Mouse (Mus musculus): ENCODE data around the gene Xirp1. TPM values are rescaled to one million over a fixed set of nuclear protein-coding genes. Genes with fewer than 3 reads are reported as not detected.

Xirp1 gene
- polyA plus RNA-seq (2015; fragmentation: Nextera tagmentation; extraction: Ambion mirVana): 1.3 and 1.6 TPM in 2 replicates

- H3K9ac ChIP-seq (ENCODE audit: low read length): no peak within 1 kb of the TSS
- H3K4me3 ChIP-seq (ENCODE audit: low read length): no peak within 1 kb of the TSS
- WGBS: 73% methylated on average over 18 of the region's 18 CpGs
- 0 out of 2 replicates have a peak within 1 kb of the TSS, but pooled peaks have one; percentile 6 for H3K27ac ChIP-seq (ENCODE audit: low read length)
- no peaks in the 10 kb centered on the region for H3K9me3 ChIP-seq (ENCODE audit: control insufficient read depth, low read length)
- no peak within 1 kb of the TSS for H3K4me2 ChIP-seq (ENCODE audit: low read depth, low read length)
- peaks cover 4% of the 10 kb centered on the region; the same call in 1 of the 2 replicates for H3K4me1 ChIP-seq (replicated peaks; ENCODE audit: control insufficient read depth, insufficient read depth, low read length)
- no peak for ATAC-seq (ENCODE audit: low read depth)
- H3K36me3 ChIP-seq (ENCODE audit: control insufficient read depth, insufficient read depth, low read length): no peaks in the 10 kb centered on the region
- H3K27me3 ChIP-seq (ENCODE audit: control insufficient read depth, insufficient read depth, low read depth, low read length): no peaks in the 10 kb centered on the region
These were observed at the start of gene Xirp1 for GRCm38 (mm10) chr9:120023086-120023811. Gene Xirp1 (minus strand): TSS chr9:120023598.

GRCm38 (mm10) chr9:120073169-120073568, 49.8 kb upstream of the Xirp1 start:
- Histone ChIP-seq H3K4me1 (replicated peaks; ENCODE audit: control insufficient read depth, insufficient read depth, low read length) (no peaks in the 10 kb centered on the region), H3K4me3 (ENCODE audit: low read length) (no peak overlapping the region), H3K27me3 (ENCODE audit: control insufficient read depth, insufficient read depth, low read depth, low read length) (no peaks in the 10 kb centered on the region), H3K4me2 (ENCODE audit: low read depth, low read length) (no peak overlapping the region), H3K27ac (ENCODE audit: low read length) (no peak overlapping the region), H3K9me3 (ENCODE audit: control insufficient read depth, low read length) (no peaks in the 10 kb centered on the region), H3K36me3 (ENCODE audit: control insufficient read depth, insufficient read depth, low read length) (no peaks in the 10 kb centered on the region), H3K9ac (ENCODE audit: low read length) (no peak overlapping the region)
- ATAC-seq (ENCODE audit: low read depth): peak; percentile 69; the same call in 1 of the 2 replicates
- 18% methylated on average over 3 of the region's 3 CpGs for WGBS

GRCm38 (mm10) chr9:120071251-120071650, 47.9 kb upstream of the Xirp1 start:
- Histone ChIP-seq H3K27ac (ENCODE audit: low read length) (no peak overlapping the region), H3K9me3 (ENCODE audit: control insufficient read depth, low read length) (no peaks in the 10 kb centered on the region), H3K36me3 (ENCODE audit: control insufficient read depth, insufficient read depth, low read length) (no peaks in the 10 kb centered on the region), H3K4me2 (ENCODE audit: low read depth, low read length) (no peak overlapping the region), H3K27me3 (ENCODE audit: control insufficient read depth, insufficient read depth, low read depth, low read length) (no peaks in the 10 kb centered on the region), H3K4me1 (replicated peaks; ENCODE audit: control insufficient read depth, insufficient read depth, low read length) (no peaks in the 10 kb centered on the region), H3K9ac (ENCODE audit: low read length) (no peak overlapping the region), H3K4me3 (ENCODE audit: low read length) (no peak overlapping the region)
- 66% methylated on average over 2 of the region's 2 CpGs for WGBS
- ATAC-seq (ENCODE audit: low read depth): no peak

- Histone ChIP-seq H3K9me3 (ENCODE audit: control insufficient read depth, low read length) (no peaks in the 10 kb centered on the region), H3K36me3 (ENCODE audit: control insufficient read depth, insufficient read depth, low read length) (no peaks in the 10 kb centered on the region), H3K9ac (ENCODE audit: low read length) (no peak within 1 kb of the TSS), H3K27me3 (ENCODE audit: control insufficient read depth, insufficient read depth, low read depth, low read length) (no peaks in the 10 kb centered on the region), H3K4me2 (ENCODE audit: low read depth, low read length) (no peak within 1 kb of the TSS), H3K4me1 (replicated peaks; ENCODE audit: control insufficient read depth, insufficient read depth, low read length) (no peaks in the 10 kb centered on the region), H3K4me3 (ENCODE audit: low read length) (no peak within 1 kb of the TSS), H3K27ac (ENCODE audit: low read length) (no peak within 1 kb of the TSS)
- 76% methylated on average over 11 of the region's 11 CpGs for WGBS
- ATAC-seq (ENCODE audit: low read depth): no peak
These were observed 46.4 kb upstream of the Xirp1 start, which contains the start of gene Cx3cr1 for GRCm38 (mm10) chr9:120069779-120070178. Gene Cx3cr1 (minus strand): TSS chr9:120069879.

GRCm38 (mm10) chr9:120068047-120068446, 44.6 kb upstream of the Xirp1 start:
- no peaks in the 10 kb centered on the region for H3K9me3 ChIP-seq (ENCODE audit: control insufficient read depth, low read length)
- no peaks in the 10 kb centered on the region for H3K36me3 ChIP-seq (ENCODE audit: control insufficient read depth, insufficient read depth, low read length)
- H3K27me3 ChIP-seq (ENCODE audit: control insufficient read depth, insufficient read depth, low read depth, low read length): no peaks in the 10 kb centered on the region
- no peak overlapping the region for H3K27ac ChIP-seq (ENCODE audit: low read length)
- H3K4me1 ChIP-seq (replicated peaks; ENCODE audit: control insufficient read depth, insufficient read depth, low read length): no peaks in the 10 kb centered on the region
- no peak for ATAC-seq (ENCODE audit: low read depth)
- WGBS: 48% methylated on average over 10 of the region's 10 CpGs
- no peak overlapping the region for H3K4me3 ChIP-seq (ENCODE audit: low read length)
- H3K4me2 ChIP-seq (ENCODE audit: low read depth, low read length): no peak overlapping the region
- H3K9ac ChIP-seq (ENCODE audit: low read length): no peak overlapping the region

GRCm38 (mm10) chr9:120067609-120068008, 44.2 kb upstream of the Xirp1 start:
- Histone ChIP-seq H3K9me3 (ENCODE audit: control insufficient read depth, low read length) (no peaks in the 10 kb centered on the region), H3K9ac (ENCODE audit: low read length) (no peak overlapping the region), H3K4me1 (replicated peaks; ENCODE audit: control insufficient read depth, insufficient read depth, low read length) (no peaks in the 10 kb centered on the region), H3K4me2 (ENCODE audit: low read depth, low read length) (no peak overlapping the region), H3K27ac (ENCODE audit: low read length) (no peak overlapping the region), H3K4me3 (ENCODE audit: low read length) (no peak overlapping the region), H3K36me3 (ENCODE audit: control insufficient read depth, insufficient read depth, low read length) (no peaks in the 10 kb centered on the region), H3K27me3 (ENCODE audit: control insufficient read depth, insufficient read depth, low read depth, low read length) (no peaks in the 10 kb centered on the region)
- ATAC-seq (ENCODE audit: low read depth): no peak
- WGBS: 84% methylated on average over 2 of the region's 2 CpGs

- no peak for ATAC-seq (ENCODE audit: low read depth)
These were observed 40.9 kb upstream of the Xirp1 start for GRCm38 (mm10) chr9:120064317-120064716.

GRCm38 (mm10) chr9:120058730-120059129, 35.3 kb upstream of the Xirp1 start:
- no peaks in the 10 kb centered on the region for H3K4me1 ChIP-seq (replicated peaks; ENCODE audit: control insufficient read depth, insufficient read depth, low read length)
- no peak overlapping the region for H3K27ac ChIP-seq (ENCODE audit: low read length)
- no peaks in the 10 kb centered on the region for H3K36me3 ChIP-seq (ENCODE audit: control insufficient read depth, insufficient read depth, low read length)
- no peak overlapping the region for H3K4me3 ChIP-seq (ENCODE audit: low read length)
- no peak overlapping the region for H3K9ac ChIP-seq (ENCODE audit: low read length)
- 57% methylated on average over 3 of the region's 3 CpGs for WGBS
- H3K9me3 ChIP-seq (ENCODE audit: control insufficient read depth, low read length): no peaks in the 10 kb centered on the region
- no peaks in the 10 kb centered on the region for H3K27me3 ChIP-seq (ENCODE audit: control insufficient read depth, insufficient read depth, low read depth, low read length)
- H3K4me2 ChIP-seq (ENCODE audit: low read depth, low read length): no peak overlapping the region
- no peak for ATAC-seq (ENCODE audit: low read depth)

More at GRCm38 (mm10) chr9:120064317-120064716, 40.9 kb upstream of the Xirp1 start:
- 68% methylated on average over 4 of the region's 4 CpGs for whole genome bisulfite sequencing
- H3K4me1 ChIP-seq (replicated peaks; ENCODE audit: control insufficient read depth, insufficient read depth, low read length): no peaks in the 10 kb centered on the region
- no peaks in the 10 kb centered on the region for H3K9me3 ChIP-seq (ENCODE audit: control insufficient read depth, low read length)
- no peak overlapping the region for H3K4me2 ChIP-seq (ENCODE audit: low read depth, low read length)
- H3K27ac ChIP-seq (ENCODE audit: low read length): no peak overlapping the region
- no peak overlapping the region for H3K9ac ChIP-seq (ENCODE audit: low read length)
- no peak overlapping the region for H3K4me3 ChIP-seq (ENCODE audit: low read length)
- no peaks in the 10 kb centered on the region for H3K27me3 ChIP-seq (ENCODE audit: control insufficient read depth, insufficient read depth, low read depth, low read length)
- H3K36me3 ChIP-seq (ENCODE audit: control insufficient read depth, insufficient read depth, low read length): no peaks in the 10 kb centered on the region

GRCm38 (mm10) chr9:120056201-120056600, 32.8 kb upstream of the Xirp1 start:
- H3K4me1 ChIP-seq (replicated peaks; ENCODE audit: control insufficient read depth, insufficient read depth, low read length): no peaks in the 10 kb centered on the region
- no peaks in the 10 kb centered on the region for H3K36me3 ChIP-seq (ENCODE audit: control insufficient read depth, insufficient read depth, low read length)
- H3K27me3 ChIP-seq (ENCODE audit: control insufficient read depth, insufficient read depth, low read depth, low read length): no peaks in the 10 kb centered on the region
- H3K4me3 ChIP-seq (ENCODE audit: low read length): no peak overlapping the region
- H3K9me3 ChIP-seq (ENCODE audit: control insufficient read depth, low read length): no peaks in the 10 kb centered on the region
- no peak for ATAC-seq (ENCODE audit: low read depth)
- H3K27ac ChIP-seq (ENCODE audit: low read length): no peak overlapping the region
- no peak overlapping the region for H3K4me2 ChIP-seq (ENCODE audit: low read depth, low read length)
- no peak overlapping the region for H3K9ac ChIP-seq (ENCODE audit: low read length)
- 62% methylated on average over 9 of the region's 9 CpGs for WGBS
